Comparison of ENCODE assay signal across 19 mouse cellular contexts in genomic region chr9:52957245-52957644, GRCm38 (mm10).
DNase-seq lines count a peak whose midpoint lies in the region; ATAC-seq and TF ChIP-seq lines count a peak whose summit lies in the region.
"Had no signal": no experiment of that assay in that cellular context is flagged by ENCODE, and none has a peak within 500 bp of the region (broad histone marks: within the 10 kb centered on the region; RNA-seq: fewer than 3 reads in every experiment).

No protein-coding gene starts in this region.

- DNase-seq in embryonic facial prominence, embryonic 10.5 days (ENCODE audit: low spot score) = no peak
- DNase-seq in retina, postnatal 1 day = peak; percentile 36
- DNase-seq in retina, embryonic 14.5 days (ENCODE audit: low spot score) = no peak
- no peak for DNase-seq in cerebellum, postnatal 25 days
- no peak for DNase-seq in heart, adult 2 months
- DNase-seq: adrenal gland, postnatal 25 days; cerebellum, adult 18-20 months; layer of hippocampus, adult 9-11 months; liver, embryonic 13.5 days; thymus, postnatal 14 days had no signal

- H3K27me3 ChIP-seq in embryonic facial prominence, embryonic 12.5 days = no peaks in the 10 kb centered on the region
- H3K27me3 ChIP-seq in embryonic facial prominence, embryonic 10.5 days (replicated peaks; ENCODE audit: low read depth, poor library complexity, severe bottlenecking) = no peaks in the 10 kb centered on the region
- no peaks in the 10 kb centered on the region for H3K27me3 ChIP-seq in kidney, embryonic 16.5 days (ENCODE audit: insufficient read depth, low read length)
- no peaks in the 10 kb centered on the region for H3K27me3 ChIP-seq in kidney, embryonic 14.5 days (ENCODE audit: control insufficient read depth, insufficient read depth, low read length)
- H3K27me3 ChIP-seq in heart, adult 2 months (ENCODE audit: control insufficient read depth, insufficient read depth, low read length) = no peaks in the 10 kb centered on the region
- H3K27me3 ChIP-seq: heart, embryonic 13.5 days; liver, embryonic 13.5 days; neural tube, embryonic 12.5 days had no signal

- intact Hi-C loops in heart, adult 2 months (cut with DNase I) = no loop called here

- no peak for TF ChIP-seq POLR2A in heart, adult 2 months (IDR thresholded peaks at IDR 0.05; ENCODE audit: insufficient read depth, low read depth, low read length)

- no peak overlapping the region for H3K4me2 ChIP-seq in embryonic facial prominence, embryonic 12.5 days (replicated peaks)
- no peak overlapping the region for H3K4me2 ChIP-seq in kidney, embryonic 16.5 days (replicated peaks; ENCODE audit: low read depth, low read length)
- H3K4me2 ChIP-seq in kidney, embryonic 14.5 days (replicated peaks; ENCODE audit: low read depth, low read length) = no peak overlapping the region
- H3K4me2 ChIP-seq: heart, embryonic 13.5 days; hindbrain, embryonic 14.5 days; liver, embryonic 13.5 days; midbrain, embryonic 11.5 days; neural tube, embryonic 12.5 days had no signal

- TF ChIP-seq EP300 in heart, adult 2 months (IDR thresholded peaks at IDR 0.05; ENCODE audit: insufficient read depth, low read depth, low read length) = no peak

- H3K79me2 ChIP-seq in heart, adult 2 months (replicated peaks; ENCODE audit: control insufficient read depth, insufficient read depth, low read length) = no peaks in the 10 kb centered on the region

- peak; percentile 35; the same call in 1 of the 2 replicates for ATAC-seq in embryonic facial prominence, embryonic 12.5 days (ENCODE audit: insufficient number of reproducible peaks, insufficient read depth, low FRiP score, low TSS enrichment)
- ATAC-seq in kidney, embryonic 16.5 days (ENCODE audit: low FRiP score, low TSS enrichment) = peak; percentile 46; the same call in 1 of the 2 replicates
- no peak for ATAC-seq in kidney, embryonic 14.5 days (ENCODE audit: low FRiP score, low TSS enrichment)
- ATAC-seq: CD4-positive, CD25-positive, alpha-beta regulatory T cell, adult 4 months; intestine, postnatal 0 days had no signal

- 64% methylated on average over 1 of the region's 1 CpGs for WGBS in embryonic facial prominence, embryonic 12.5 days
- 85% methylated on average over 1 of the region's 1 CpGs for WGBS in embryonic facial prominence, embryonic 10.5 days
- WGBS in kidney, embryonic 16.5 days = 35% methylated on average over 1 of the region's 1 CpGs
- WGBS in kidney, embryonic 14.5 days = 32% methylated on average over 1 of the region's 1 CpGs
- 50% methylated on average over 1 of the region's 1 CpGs for WGBS in heart, adult 2 months

- H3K4me1 ChIP-seq in embryonic facial prominence, embryonic 12.5 days = no peaks in the 10 kb centered on the region
- H3K4me1 ChIP-seq in embryonic facial prominence, embryonic 10.5 days = no peaks in the 10 kb centered on the region
- no peaks in the 10 kb centered on the region for H3K4me1 ChIP-seq in kidney, embryonic 16.5 days (ENCODE audit: insufficient read depth, low read length)
- H3K4me1 ChIP-seq in kidney, embryonic 14.5 days (ENCODE audit: control insufficient read depth, insufficient read depth, low read length) = no peaks in the 10 kb centered on the region
- H3K4me1 ChIP-seq in heart, adult 2 months (ENCODE audit: control insufficient read depth, insufficient read depth, low read length) = no peaks in the 10 kb centered on the region
- H3K4me1 ChIP-seq: liver, embryonic 13.5 days; neural tube, embryonic 12.5 days had no signal

- no peaks in the 10 kb centered on the region for H3K36me3 ChIP-seq in embryonic facial prominence, embryonic 12.5 days
- no peaks in the 10 kb centered on the region for H3K36me3 ChIP-seq in embryonic facial prominence, embryonic 10.5 days (replicated peaks)
- H3K36me3 ChIP-seq in kidney, embryonic 16.5 days (ENCODE audit: insufficient read depth, low read length) = no peaks in the 10 kb centered on the region
- H3K36me3 ChIP-seq in kidney, embryonic 14.5 days (ENCODE audit: control insufficient read depth, insufficient read depth, low read length) = no peaks in the 10 kb centered on the region
- no peaks in the 10 kb centered on the region for H3K36me3 ChIP-seq in heart, adult 2 months (ENCODE audit: control insufficient read depth, insufficient read depth, low read length)
- H3K36me3 ChIP-seq: heart, embryonic 13.5 days; liver, embryonic 13.5 days; neural tube, embryonic 12.5 days had no signal

- H3K27ac ChIP-seq in embryonic facial prominence, embryonic 12.5 days = no peak overlapping the region
- H3K27ac ChIP-seq in embryonic facial prominence, embryonic 10.5 days (replicated peaks) = no peak overlapping the region
- no peak overlapping the region for H3K27ac ChIP-seq in kidney, embryonic 16.5 days (ENCODE audit: low read length)
- no peak overlapping the region for H3K27ac ChIP-seq in kidney, embryonic 14.5 days (ENCODE audit: low read depth, low read length)
- no peak overlapping the region for H3K27ac ChIP-seq in heart, adult 2 months
- H3K27ac ChIP-seq: heart, embryonic 13.5 days; hindbrain, embryonic 14.5 days; liver, embryonic 13.5 days; neural tube, embryonic 12.5 days had no signal

- no peak overlapping the region for H3K9ac ChIP-seq in embryonic facial prominence, embryonic 12.5 days
- H3K9ac ChIP-seq in kidney, embryonic 16.5 days (replicated peaks; ENCODE audit: low read length) = no peak overlapping the region
- H3K9ac ChIP-seq in kidney, embryonic 14.5 days (ENCODE audit: low read depth, low read length) = no peak overlapping the region
- no peak overlapping the region for H3K9ac ChIP-seq in heart, adult 2 months (ENCODE audit: low read depth, low read length)
- H3K9ac ChIP-seq: heart, embryonic 13.5 days; hindbrain, embryonic 14.5 days; liver, embryonic 13.5 days; neural tube, embryonic 12.5 days had no signal

- TF ChIP-seq CTCF in heart, adult 2 months (IDR thresholded peaks at IDR 0.05) = no peak

- no peak overlapping the region for H3K4me3 ChIP-seq in embryonic facial prominence, embryonic 12.5 days
- no peak overlapping the region for H3K4me3 ChIP-seq in embryonic facial prominence, embryonic 10.5 days
- no peak overlapping the region for H3K4me3 ChIP-seq in kidney, embryonic 16.5 days (ENCODE audit: low read length)
- no peak overlapping the region for H3K4me3 ChIP-seq in kidney, embryonic 14.5 days (ENCODE audit: low read length)
- no peak overlapping the region for H3K4me3 ChIP-seq in heart, adult 2 months
- H3K4me3 ChIP-seq: heart, embryonic 13.5 days; liver, embryonic 13.5 days; neural tube, embryonic 12.5 days had no signal

- no peaks in the 10 kb centered on the region for H3K9me3 ChIP-seq in embryonic facial prominence, embryonic 12.5 days
- no peaks in the 10 kb centered on the region for H3K9me3 ChIP-seq in embryonic facial prominence, embryonic 10.5 days
- H3K9me3 ChIP-seq in kidney, embryonic 16.5 days (ENCODE audit: low read length) = no peaks in the 10 kb centered on the region
- H3K9me3 ChIP-seq in kidney, embryonic 14.5 days (ENCODE audit: control insufficient read depth, low read length) = no peaks in the 10 kb centered on the region
- H3K9me3 ChIP-seq: heart, embryonic 13.5 days; liver, embryonic 13.5 days; neural tube, embryonic 12.5 days had no signal
